In the genomic region with DNA sequence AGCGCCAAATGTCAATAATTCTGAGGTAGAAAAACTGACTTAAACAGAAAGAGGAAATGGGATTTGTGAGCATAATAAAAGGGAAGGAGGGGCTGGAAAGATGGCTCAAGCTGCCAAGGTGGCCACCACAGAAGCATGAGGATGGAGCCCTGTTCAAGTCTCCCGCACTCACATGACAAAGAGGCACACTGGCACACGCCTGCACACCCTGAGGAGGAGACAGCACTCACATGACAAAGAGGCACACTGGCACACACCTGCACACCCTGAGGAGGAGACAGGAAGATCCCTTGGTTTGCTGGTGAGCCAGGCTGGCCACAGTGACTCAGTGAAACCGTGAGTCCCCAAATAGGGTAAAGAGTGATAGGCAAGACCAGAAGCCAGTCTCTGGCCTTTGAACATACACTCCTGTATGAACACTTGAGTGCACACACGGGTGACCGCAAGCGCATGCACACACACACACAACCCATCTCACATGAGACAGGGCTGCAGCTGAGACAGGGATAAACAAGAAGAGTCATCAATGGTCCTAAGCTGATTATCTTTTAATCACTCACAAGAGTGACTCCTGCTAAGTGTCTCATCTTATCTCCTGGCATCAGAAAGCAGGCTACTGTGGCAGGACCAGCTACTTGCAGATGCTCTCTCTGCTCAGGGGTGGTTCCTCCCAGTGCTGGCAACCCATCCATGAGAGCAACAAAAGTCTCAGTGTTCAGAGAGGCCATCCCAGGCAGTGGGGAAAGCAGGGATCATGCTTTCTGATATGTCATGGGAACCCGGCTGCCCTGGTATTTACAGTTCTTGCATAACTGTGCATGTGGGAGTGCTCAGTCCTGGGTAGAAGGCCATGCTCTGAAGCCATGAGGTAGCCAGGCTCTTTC, we compare ENCODE assay signal across 11 mouse cellular contexts. TPM values are rescaled to one million over a fixed set of nuclear protein-coding genes. Genes with fewer than 3 reads are reported as not detected.
DNase-seq lines count a peak whose midpoint lies in the region; ATAC-seq and TF ChIP-seq lines count a peak whose summit lies in the region.
"Had no signal": no experiment of that assay in that cellular context is flagged by ENCODE, and none has a peak within 500 bp of the region (broad histone marks: within the 10 kb centered on the region; RNA-seq: fewer than 3 reads in every experiment).

No protein-coding gene starts in this region.

- peak; percentile 58 for ATAC-seq in granulocyte monocyte progenitor cell, adult 5-6 weeks (replicated peaks; ENCODE audit: poor library complexity, severe bottlenecking)
- ATAC-seq in megakaryocyte-erythroid progenitor cell, adult 5-6 weeks (replicated peaks; ENCODE audit: low FRiP score, low TSS enrichment, poor library complexity, severe bottlenecking): peak; percentile 92
- no peak for ATAC-seq in kidney, embryonic 14.5 days (ENCODE audit: low FRiP score, low TSS enrichment)
- ATAC-seq in hindbrain, embryonic 14.5 days (ENCODE audit: low FRiP score): no peak

- no peak overlapping the region for H3K4me3 ChIP-seq in spleen, adult 2 months (ENCODE audit: extremely low read depth, insufficient read depth, insufficient read length)
- no peak overlapping the region for H3K4me3 ChIP-seq in kidney, embryonic 14.5 days (ENCODE audit: low read length)
- H3K4me3 ChIP-seq in hindbrain, embryonic 14.5 days (replicated peaks; ENCODE audit: low read length): no peak overlapping the region
- H3K4me3 ChIP-seq: embryonic facial prominence, embryonic 12.5 days; hindbrain, embryonic 12.5 days; neural tube, embryonic 13.5 days had no signal

- H3K9me3 ChIP-seq in kidney, embryonic 14.5 days (ENCODE audit: control insufficient read depth, low read length): no peaks in the 10 kb centered on the region
- no peaks in the 10 kb centered on the region for H3K9me3 ChIP-seq in hindbrain, embryonic 14.5 days (ENCODE audit: control insufficient read depth, low read length)
- H3K9me3 ChIP-seq: embryonic facial prominence, embryonic 12.5 days; hindbrain, embryonic 12.5 days; neural tube, embryonic 13.5 days had no signal

- 39% methylated on average over 8 of the region's 8 CpGs for WGBS in spleen, adult 2 months
- WGBS in kidney, embryonic 14.5 days: 82% methylated on average over 8 of the region's 8 CpGs
- WGBS in hindbrain, embryonic 14.5 days: 85% methylated on average over 8 of the region's 8 CpGs

- no peak overlapping the region for H3K4me2 ChIP-seq in kidney, embryonic 14.5 days (replicated peaks; ENCODE audit: low read depth, low read length)
- no peak overlapping the region for H3K4me2 ChIP-seq in hindbrain, embryonic 14.5 days (replicated peaks)
- H3K4me2 ChIP-seq: embryonic facial prominence, embryonic 12.5 days; hindbrain, embryonic 12.5 days; neural tube, embryonic 13.5 days had no signal

- peak overlapping the region; percentile 14; the same call in 1 of the 2 replicates for H3K27ac ChIP-seq in spleen, adult 2 months (ENCODE audit: insufficient read depth, low read length)
- H3K27ac ChIP-seq in kidney, embryonic 14.5 days (ENCODE audit: low read depth, low read length): no peak overlapping the region
- no peak overlapping the region for H3K27ac ChIP-seq in hindbrain, embryonic 14.5 days
- H3K27ac ChIP-seq: embryonic facial prominence, embryonic 12.5 days; hindbrain, embryonic 12.5 days; neural tube, embryonic 13.5 days had no signal

- H3K36me3 ChIP-seq in spleen, adult 2 months (ENCODE audit: control insufficient read depth, insufficient read depth, low read length): no peaks in the 10 kb centered on the region
- no peaks in the 10 kb centered on the region for H3K36me3 ChIP-seq in kidney, embryonic 14.5 days (ENCODE audit: control insufficient read depth, insufficient read depth, low read length)
- H3K36me3 ChIP-seq in hindbrain, embryonic 14.5 days (replicated peaks; ENCODE audit: control insufficient read depth, insufficient read depth): no peaks in the 10 kb centered on the region
- H3K36me3 ChIP-seq: embryonic facial prominence, embryonic 12.5 days; hindbrain, embryonic 12.5 days; neural tube, embryonic 13.5 days had no signal

- no peak overlapping the region for H3K9ac ChIP-seq in kidney, embryonic 14.5 days (ENCODE audit: low read depth, low read length)
- H3K9ac ChIP-seq in hindbrain, embryonic 14.5 days: no peak overlapping the region
- H3K9ac ChIP-seq: embryonic facial prominence, embryonic 12.5 days; hindbrain, embryonic 12.5 days; neural tube, embryonic 13.5 days had no signal

- no peak for DNase-seq in spleen, adult 2 months (ENCODE audit: low read depth in 1 of 2, low spot score in 2 of 2)
- DNase-seq in spleen, postnatal 36 days (ENCODE audit: low spot score in 2 of 2): no peak
- no peak for DNase-seq in hindbrain, embryonic 14.5 days (ENCODE audit: low spot score)
- no peak for DNase-seq in cerebellum, adult 11 months
- DNase-seq: right cerebral cortex, postnatal 4 days had no signal

- no peak for TF ChIP-seq POLR2A in spleen, adult 2 months (IDR thresholded peaks at IDR 0.05; ENCODE audit: low read depth, low read length)

- H3K27me3 ChIP-seq in spleen, adult 2 months (ENCODE audit: control insufficient read depth, insufficient read depth, low read length): no peaks in the 10 kb centered on the region
- no peaks in the 10 kb centered on the region for H3K27me3 ChIP-seq in kidney, embryonic 14.5 days (ENCODE audit: control insufficient read depth, insufficient read depth, low read length)
- no peaks in the 10 kb centered on the region for H3K27me3 ChIP-seq in hindbrain, embryonic 14.5 days (ENCODE audit: control insufficient read depth, insufficient read depth, low read length)
- H3K27me3 ChIP-seq: embryonic facial prominence, embryonic 12.5 days; hindbrain, embryonic 12.5 days; neural tube, embryonic 13.5 days had no signal

- H3K4me1 ChIP-seq in spleen, adult 2 months (ENCODE audit: control insufficient read depth, insufficient read depth, insufficient read length): peaks cover 19% of the 10 kb centered on the region; the same call in 1 of the 2 replicates
- H3K4me1 ChIP-seq in kidney, embryonic 14.5 days (ENCODE audit: control insufficient read depth, insufficient read depth, low read length): no peaks in the 10 kb centered on the region
- H3K4me1 ChIP-seq in hindbrain, embryonic 14.5 days (replicated peaks; ENCODE audit: control insufficient read depth, insufficient read depth, low read length): no peaks in the 10 kb centered on the region
- H3K4me1 ChIP-seq: embryonic facial prominence, embryonic 12.5 days; neural tube, embryonic 13.5 days had no signal

- no peak for TF ChIP-seq CTCF in spleen, adult 2 months (IDR thresholded peaks at IDR 0.05; ENCODE audit: extremely low read depth, insufficient read depth, insufficient read length, insufficient replicate concordance)

RNA-seq across cellular contexts. Expression of gene Xbp1, which starts 11.0 kb away (rescaled TPM):
- 63.7 and 75.6 TPM in 2 replicates for polyA plus RNA-seq in spleen, adult 2 months (2012; rRNA removed)
- total RNA-seq in granulocyte monocyte progenitor cell, adult 5-6 weeks (2014; fragmentation: Nextera tagmentation): 197 TPM in 2 replicates
- total RNA-seq in granulocyte monocyte progenitor cell, adult 5-6 weeks (2017): 194 and 200 TPM in 2 replicates
- total RNA-seq in megakaryocyte-erythroid progenitor cell, adult 5-6 weeks (2014; fragmentation: Nextera tagmentation): 32.9 and 35.4 TPM in 2 replicates
- 32.5 and 52.3 TPM in 2 replicates for total RNA-seq in megakaryocyte-erythroid progenitor cell, adult 5-6 weeks (2017)
- 141 and 174 TPM in 2 replicates for polyA plus RNA-seq in kidney, embryonic 14.5 days (2014; fragmentation: Nextera tagmentation; extraction: Ambion mirVana)
- 133 and 167 TPM in 2 replicates for polyA plus RNA-seq in hindbrain, embryonic 14.5 days (2014; fragmentation: Nextera tagmentation; extraction: Ambion mirVana)

RNA-seq across cellular contexts. Expression of gene Ccdc117, which starts 32.5 kb away (rescaled TPM):
- polyA plus RNA-seq in spleen, adult 2 months (2012; rRNA removed): 4.7 and 5.6 TPM in 2 replicates
- total RNA-seq in granulocyte monocyte progenitor cell, adult 5-6 weeks (2014; fragmentation: Nextera tagmentation): 16.3 and 18.5 TPM in 2 replicates
- total RNA-seq in granulocyte monocyte progenitor cell, adult 5-6 weeks (2017): 26.1 and 38.3 TPM in 2 replicates
- total RNA-seq in megakaryocyte-erythroid progenitor cell, adult 5-6 weeks (2014; fragmentation: Nextera tagmentation): 16.7 and 23.1 TPM in 2 replicates
- total RNA-seq in megakaryocyte-erythroid progenitor cell, adult 5-6 weeks (2017): 34.6 and 42.4 TPM in 2 replicates
- polyA plus RNA-seq in kidney, embryonic 14.5 days (2014; fragmentation: Nextera tagmentation; extraction: Ambion mirVana): 11.1 and 21.3 TPM in 2 replicates
- polyA plus RNA-seq in hindbrain, embryonic 14.5 days (2014; fragmentation: Nextera tagmentation; extraction: Ambion mirVana): 11.4 and 15.4 TPM in 2 replicates

Comparison
In these comparisons a context has a peak if more than half of its experiments do, and no peak if none do; other contexts are left out.
1. ATAC-seq: peak in granulocyte monocyte progenitor cell, adult 5-6 weeks (single experiment) and megakaryocyte-erythroid progenitor cell, adult 5-6 weeks (single experiment); none in kidney, embryonic 14.5 days (single experiment) and hindbrain, embryonic 14.5 days (single experiment).